Mouse (Mus musculus): Measurements from ENCODE around the gene Tex14. TPM values are rescaled to one million over a fixed set of nuclear protein-coding genes. Genes with fewer than 3 reads are reported as not detected.
"Not testable (repeated sequence)": the region's sequence is repeated elsewhere in the genome, so short reads cannot be mapped to it uniquely, and the experiment has no call there.

The Tex14 gene
- polyA plus RNA-seq, 1 experiment from 2014 or later: 0.70 TPM

DNA sequence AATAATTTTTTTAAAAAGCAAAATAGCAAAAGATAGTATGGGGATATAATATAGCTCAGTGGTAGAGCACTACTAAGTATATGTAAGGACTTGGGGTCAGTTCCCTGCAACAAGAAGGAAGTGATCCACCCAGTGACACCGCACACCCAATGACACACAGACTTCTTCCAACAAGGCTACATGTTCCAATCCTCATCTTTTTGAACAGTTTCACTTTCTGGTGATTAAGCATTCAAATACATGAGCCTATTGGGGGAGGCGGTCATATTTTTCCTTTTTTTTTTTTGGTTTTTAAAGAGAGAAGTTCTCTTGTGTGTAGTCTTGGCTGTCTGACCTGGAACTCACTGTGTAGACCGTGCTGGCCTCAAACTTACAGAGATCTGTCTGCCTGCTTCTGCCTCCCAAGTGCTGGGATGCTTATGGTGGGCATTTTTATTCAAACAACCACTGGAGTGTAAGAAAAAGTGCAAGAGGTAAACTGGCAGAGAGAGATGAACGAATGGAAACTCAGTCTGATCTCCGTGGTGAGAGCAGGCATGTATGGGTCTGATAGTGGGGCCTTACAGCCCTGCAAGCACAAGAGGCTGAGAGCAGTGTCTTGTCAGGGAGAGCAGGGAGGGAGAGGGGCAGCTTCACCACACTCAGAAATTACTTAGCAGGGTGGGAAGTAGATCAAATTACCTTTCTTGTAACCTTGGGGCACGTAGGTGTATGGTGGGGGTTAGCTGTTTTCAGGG, 28.2 kb downstream of the Tex14 start:
- 55% methylated on average over 6 of the region's 6 CpGs for WGBS
- no peak overlapping the region for H3K9ac ChIP-seq (ENCODE audit: low read depth, low read length)

DNA sequence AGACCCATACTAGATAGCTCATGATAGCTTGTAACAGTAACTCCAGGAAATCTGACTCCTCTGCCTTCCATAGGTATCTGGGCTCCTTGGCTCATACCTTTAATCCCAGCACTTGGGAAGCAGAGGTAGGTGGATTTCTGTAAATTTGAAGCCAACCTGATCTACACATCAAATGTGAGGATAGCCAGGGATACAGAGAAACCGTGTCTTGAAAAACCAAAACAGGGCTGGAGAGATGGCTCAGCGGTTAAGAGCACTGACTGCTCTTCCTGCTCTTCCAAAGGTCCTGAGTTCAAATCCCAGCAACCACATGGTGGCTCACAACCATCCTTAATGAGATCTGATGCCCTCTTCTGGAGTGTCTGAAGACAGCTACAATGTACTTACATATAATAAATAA, 30.2 kb downstream of the Tex14 start:
- not testable (repeated sequence) for ATAC-seq; H3K4me3 ChIP-seq (ENCODE audit: low read length); H3K4me1 ChIP-seq (ENCODE audit: control insufficient read depth, insufficient read depth, low read length); H3K9me3 ChIP-seq (ENCODE audit: control insufficient read depth, low read length); H3K27ac ChIP-seq (ENCODE audit: low read length); H3K27me3 ChIP-seq (replicated peaks; ENCODE audit: control insufficient read depth, insufficient read depth, low read length); H3K36me3 ChIP-seq (ENCODE audit: control insufficient read depth, insufficient read depth, low read length); H3K4me2 ChIP-seq (ENCODE audit: low read depth, low read length); H3K9ac ChIP-seq (ENCODE audit: low read depth, low read length)
- WGBS: 88% methylated on average over 2 of the region's 2 CpGs

More for the DNA sequence above, 28.2 kb downstream of the Tex14 start:
- Histone ChIP-seq H3K4me2 (ENCODE audit: low read depth, low read length) (no peak overlapping the region), H3K4me3 (ENCODE audit: low read length) (no peak overlapping the region), H3K36me3 (ENCODE audit: control insufficient read depth, insufficient read depth, low read length) (no peaks in the 10 kb centered on the region), H3K27me3 (replicated peaks; ENCODE audit: control insufficient read depth, insufficient read depth, low read length) (no peaks in the 10 kb centered on the region), H3K27ac (ENCODE audit: low read length) (no peak overlapping the region), H3K9me3 (ENCODE audit: control insufficient read depth, low read length) (no peaks in the 10 kb centered on the region), H3K4me1 (ENCODE audit: control insufficient read depth, insufficient read depth, low read length) (no peaks in the 10 kb centered on the region)
- no peak for ATAC-seq

DNA sequence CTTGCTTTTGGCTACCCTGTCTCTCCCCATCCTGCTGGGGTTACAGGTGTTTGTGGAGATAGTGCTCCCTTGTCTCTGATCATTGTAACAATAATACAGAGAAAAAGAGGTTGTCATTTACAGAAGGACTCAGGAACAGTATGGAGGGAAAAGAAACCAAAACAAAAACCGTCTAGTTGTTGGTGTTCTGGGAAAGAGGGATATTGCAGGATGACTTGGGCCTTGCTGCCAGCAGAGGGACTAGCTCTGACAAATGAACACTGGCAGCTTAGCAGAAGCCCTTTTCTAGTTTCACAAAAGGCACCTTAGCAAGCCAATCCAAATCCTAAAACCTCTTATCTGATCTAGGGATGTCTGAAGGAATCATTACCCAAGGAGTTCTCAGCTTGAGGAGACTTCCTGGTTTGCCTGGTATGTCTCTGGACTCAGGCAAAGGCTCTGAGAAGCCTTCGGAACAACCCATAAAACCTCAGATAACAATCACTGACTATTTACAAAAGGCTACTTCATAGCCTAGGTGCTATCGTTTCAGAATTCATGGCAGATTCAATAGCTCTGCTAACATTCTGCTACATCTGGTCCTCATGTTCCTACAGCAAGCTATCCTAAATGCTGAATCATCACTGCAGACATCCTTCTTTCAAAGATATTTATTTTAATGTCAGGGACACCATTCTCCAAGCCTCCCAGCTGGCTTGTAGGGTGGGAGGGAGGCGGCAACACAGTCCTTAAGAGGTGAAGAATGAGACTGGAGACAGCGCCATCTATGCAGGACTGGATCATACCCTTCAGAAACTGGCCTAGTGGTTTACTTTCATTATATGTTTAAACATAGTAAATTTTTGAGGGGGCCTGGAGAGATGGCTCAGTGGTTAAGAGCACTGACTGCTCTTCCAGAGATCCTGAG, 31.7 kb downstream of the Tex14 start:
- ATAC-seq: peak; percentile 42; the same call in 1 of the 2 replicates
- H3K9ac ChIP-seq (ENCODE audit: low read depth, low read length): no peak overlapping the region
- H3K36me3 ChIP-seq (ENCODE audit: control insufficient read depth, insufficient read depth, low read length): no peaks in the 10 kb centered on the region
- H3K4me3 ChIP-seq (ENCODE audit: low read length): no peak overlapping the region
- H3K27ac ChIP-seq (ENCODE audit: low read length): no peak overlapping the region
- no peaks in the 10 kb centered on the region for H3K4me1 ChIP-seq (ENCODE audit: control insufficient read depth, insufficient read depth, low read length)
- no peaks in the 10 kb centered on the region for H3K9me3 ChIP-seq (ENCODE audit: control insufficient read depth, low read length)
- no peaks in the 10 kb centered on the region for H3K27me3 ChIP-seq (replicated peaks; ENCODE audit: control insufficient read depth, insufficient read depth, low read length)
- H3K4me2 ChIP-seq (ENCODE audit: low read depth, low read length): no peak overlapping the region
- 38% methylated on average over 5 of the region's 5 CpGs for WGBS

DNA sequence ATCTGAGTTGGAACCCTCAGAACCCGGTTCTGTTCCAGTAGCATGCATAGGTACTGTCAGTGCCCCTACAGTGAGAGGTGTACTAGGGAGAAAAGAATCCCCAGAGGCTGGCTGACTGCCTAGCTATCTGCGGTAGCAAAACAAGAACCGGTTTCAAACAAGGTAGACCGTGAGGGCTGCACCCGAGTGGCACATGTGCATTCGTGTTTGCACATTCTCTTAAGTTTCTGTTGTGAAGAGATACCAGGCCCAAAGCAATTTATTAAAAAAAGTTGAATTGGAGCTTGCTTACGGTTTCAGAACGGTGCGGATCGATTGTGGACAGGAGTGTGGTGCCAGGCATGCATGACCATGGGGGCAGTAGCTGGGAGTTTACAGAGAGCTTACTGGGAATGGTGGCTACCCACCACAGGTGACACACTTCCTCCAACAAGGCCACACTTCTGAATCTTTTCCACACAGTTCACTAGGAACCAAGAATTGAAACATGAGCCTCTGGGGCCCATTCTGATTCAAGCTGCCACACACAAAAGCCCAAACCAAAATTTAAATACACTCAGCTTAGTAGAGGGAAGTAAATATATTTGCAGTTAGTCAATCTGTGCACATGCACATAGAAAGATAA, 35.0 kb downstream of the Tex14 start:
- H3K4me3 ChIP-seq (ENCODE audit: low read length): no peak overlapping the region
- no peak overlapping the region for H3K4me2 ChIP-seq (ENCODE audit: low read depth, low read length)
- H3K27me3 ChIP-seq (replicated peaks; ENCODE audit: control insufficient read depth, insufficient read depth, low read length): no peaks in the 10 kb centered on the region
- 0 out of 2 replicates have a peak, but pooled peaks cover 2% of the 10 kb centered on the region for H3K4me1 ChIP-seq (ENCODE audit: control insufficient read depth, insufficient read depth, low read length)
- H3K9me3 ChIP-seq (ENCODE audit: control insufficient read depth, low read length): no peaks in the 10 kb centered on the region
- WGBS: 89% methylated on average over 10 of the region's 10 CpGs
- no peak for ATAC-seq
- no peak overlapping the region for H3K27ac ChIP-seq (ENCODE audit: low read length)
- H3K36me3 ChIP-seq (ENCODE audit: control insufficient read depth, insufficient read depth, low read length): no peaks in the 10 kb centered on the region
- H3K9ac ChIP-seq (ENCODE audit: low read depth, low read length): no peak overlapping the region

DNA sequence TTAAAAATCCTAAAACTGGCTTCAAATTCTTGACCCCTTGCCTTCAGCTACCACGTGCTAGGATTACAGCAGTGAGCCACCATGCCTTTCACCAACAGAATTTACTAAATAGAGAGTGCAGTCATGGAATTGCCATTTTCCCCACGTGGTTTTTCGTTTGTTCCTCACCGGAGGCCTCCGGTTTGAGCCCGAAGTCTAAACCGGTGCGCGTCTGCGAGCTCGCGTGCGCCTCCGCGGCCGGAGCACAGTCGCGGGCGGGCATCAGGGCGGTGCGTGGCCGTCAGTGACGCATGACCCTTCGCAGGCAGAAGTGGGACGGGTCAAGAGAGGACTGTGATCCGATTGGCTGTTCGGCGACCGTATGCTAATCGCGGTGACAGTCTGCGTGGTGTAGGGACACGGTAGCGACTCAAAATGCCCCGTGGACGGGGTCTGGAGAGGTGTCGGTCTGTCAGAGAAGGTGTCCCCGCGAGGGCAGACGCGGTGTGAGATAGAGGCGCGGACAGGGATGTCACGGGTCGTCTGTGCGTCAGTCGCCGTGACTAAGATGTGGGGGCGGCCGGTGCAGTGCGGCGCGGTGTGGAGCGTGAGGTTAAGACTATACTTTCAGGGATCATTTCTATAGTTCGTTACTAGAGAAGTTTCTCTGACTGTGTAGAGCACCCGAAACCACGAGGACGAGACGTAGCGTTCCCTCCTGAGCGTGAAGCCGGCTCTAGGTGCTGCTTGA, 37.9 kb downstream of the Tex14 start:
- ATAC-seq: peak; percentile 98
- Histone ChIP-seq H3K4me3 (ENCODE audit: low read length) (peak overlapping the region; percentile 37), H3K9ac (ENCODE audit: low read depth, low read length) (peak overlapping the region; percentile 60; the same call in 1 of the 2 replicates), H3K27ac (ENCODE audit: low read length) (peak overlapping the region; percentile 59), H3K4me2 (ENCODE audit: low read depth, low read length) (peak overlapping the region; percentile 67)
- under 1% methylated on average over 31 of the region's 62 CpGs for WGBS
- not testable (repeated sequence) for H3K9me3 ChIP-seq (ENCODE audit: control insufficient read depth, low read length); H3K27me3 ChIP-seq (replicated peaks; ENCODE audit: control insufficient read depth, insufficient read depth, low read length); H3K36me3 ChIP-seq (ENCODE audit: control insufficient read depth, insufficient read depth, low read length); H3K4me1 ChIP-seq (ENCODE audit: control insufficient read depth, insufficient read depth, low read length)

DNA sequence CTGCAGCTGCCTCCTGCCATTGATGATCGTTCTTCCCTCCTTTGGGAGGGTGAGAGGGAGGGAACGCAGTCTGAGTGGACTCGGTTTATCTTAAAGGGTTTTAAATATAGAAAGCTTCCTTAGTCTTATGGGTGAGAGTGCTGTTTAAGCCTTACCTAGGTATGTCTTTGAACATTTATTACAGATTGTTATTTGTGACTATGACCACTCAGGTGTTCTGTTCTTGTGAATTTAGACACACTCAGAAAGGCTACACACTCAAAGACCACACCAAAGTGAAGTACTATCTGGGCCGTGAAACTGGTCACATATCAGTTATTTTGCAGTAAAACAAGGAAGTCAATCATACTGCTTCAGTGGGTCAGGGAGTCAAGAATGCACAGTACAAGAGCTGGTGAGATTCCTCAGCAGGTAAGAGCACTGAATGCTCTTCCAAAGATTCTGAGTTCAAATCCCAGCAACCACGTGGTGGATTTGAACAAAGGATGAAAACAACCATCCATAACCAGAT, 38.6 kb downstream of the Tex14 start:
- Histone ChIP-seq H3K4me2 (ENCODE audit: low read depth, low read length) (no peak overlapping the region), H3K9ac (ENCODE audit: low read depth, low read length) (no peak overlapping the region), H3K36me3 (ENCODE audit: control insufficient read depth, insufficient read depth, low read length) (no peaks in the 10 kb centered on the region), H3K4me1 (ENCODE audit: control insufficient read depth, insufficient read depth, low read length) (0 out of 2 replicates have a peak, but pooled peaks cover 2% of the 10 kb centered on the region), H3K4me3 (ENCODE audit: low read length) (no peak overlapping the region), H3K27me3 (replicated peaks; ENCODE audit: control insufficient read depth, insufficient read depth, low read length) (no peaks in the 10 kb centered on the region), H3K9me3 (ENCODE audit: control insufficient read depth, low read length) (no peaks in the 10 kb centered on the region), H3K27ac (ENCODE audit: low read length) (peak overlapping the region; percentile 61)
- ATAC-seq: no peak
- WGBS: 0% methylated on average over 5 of the region's 5 CpGs

DNA sequence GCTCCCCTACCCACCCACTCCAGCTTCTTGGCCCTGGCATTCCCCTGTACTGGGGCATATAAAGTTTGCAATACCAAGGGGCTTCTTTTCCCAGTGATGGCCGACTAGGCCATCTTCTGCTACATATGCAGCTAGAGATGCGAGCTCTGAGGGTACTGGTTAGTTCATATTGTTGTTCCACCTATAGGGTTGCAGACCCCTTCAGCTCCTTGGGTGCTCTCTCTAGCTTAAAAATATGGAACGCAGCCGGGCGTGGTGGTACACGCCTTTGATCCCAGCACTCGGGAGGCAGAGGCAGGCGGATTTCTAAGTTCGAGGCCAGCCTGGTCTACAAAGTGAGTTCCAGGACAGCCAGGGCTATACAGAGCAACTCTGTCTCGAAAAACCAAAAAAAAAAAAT, 39.2 kb downstream of the Tex14 start:
- H3K4me1 ChIP-seq (ENCODE audit: control insufficient read depth, insufficient read depth, low read length); H3K4me2 ChIP-seq (ENCODE audit: low read depth, low read length); H3K4me3 ChIP-seq (ENCODE audit: low read length); H3K9ac ChIP-seq (ENCODE audit: low read depth, low read length); H3K36me3 ChIP-seq (ENCODE audit: control insufficient read depth, insufficient read depth, low read length); H3K27ac ChIP-seq (ENCODE audit: low read length); H3K9me3 ChIP-seq (ENCODE audit: control insufficient read depth, low read length); H3K27me3 ChIP-seq (replicated peaks; ENCODE audit: control insufficient read depth, insufficient read depth, low read length); ATAC-seq: not testable (repeated sequence)
- WGBS: 65% methylated on average over 10 of the region's 10 CpGs

DNA sequence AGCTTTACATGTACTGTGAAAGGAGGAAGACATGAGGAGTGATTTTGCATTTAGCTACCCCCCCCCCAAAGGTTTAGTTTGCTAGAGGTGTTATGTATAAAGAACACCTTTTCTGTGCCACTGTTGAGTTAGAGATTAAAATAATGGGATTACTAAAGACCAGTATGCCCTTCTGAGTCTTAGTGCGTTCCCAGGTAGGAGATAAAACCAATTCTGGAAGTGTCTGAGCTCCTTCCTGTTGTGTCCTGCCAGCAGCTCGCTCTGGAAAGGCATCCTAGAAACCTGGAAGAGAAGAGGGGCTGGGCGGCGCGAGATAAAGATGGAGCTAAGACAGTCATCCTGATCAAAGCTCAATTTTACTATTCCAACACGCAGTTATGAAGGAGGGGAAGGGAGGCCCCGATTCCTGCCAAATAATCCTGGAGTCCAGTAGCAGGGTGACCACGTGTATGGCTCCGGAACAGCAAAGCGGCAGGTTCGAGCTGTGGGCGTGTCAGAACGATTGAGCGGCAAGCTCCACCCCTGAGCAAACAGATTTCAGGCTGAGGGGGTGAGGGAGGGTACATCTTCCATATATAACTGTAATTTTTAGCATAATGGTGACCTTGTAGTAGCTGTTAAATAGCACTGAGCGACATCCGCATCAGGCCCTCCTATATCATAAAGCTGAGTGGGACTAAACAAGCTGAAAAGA, 40.0 kb downstream of the Tex14 start:
- Histone ChIP-seq H3K36me3 (ENCODE audit: control insufficient read depth, insufficient read depth, low read length) (no peaks in the 10 kb centered on the region), H3K27ac (ENCODE audit: low read length) (no peak overlapping the region)
- WGBS: 7% methylated on average over 16 of the region's 16 CpGs

More for the DNA sequence above, 40.0 kb downstream of the Tex14 start:
- Histone ChIP-seq H3K9me3 (ENCODE audit: control insufficient read depth, low read length) (no peaks in the 10 kb centered on the region), H3K9ac (ENCODE audit: low read depth, low read length) (no peak overlapping the region), H3K4me1 (ENCODE audit: control insufficient read depth, insufficient read depth, low read length) (0 out of 2 replicates have a peak, but pooled peaks cover 2% of the 10 kb centered on the region), H3K4me3 (ENCODE audit: low read length) (no peak overlapping the region), H3K4me2 (ENCODE audit: low read depth, low read length) (peak overlapping the region; percentile 28; the same call in 1 of the 2 replicates), H3K27me3 (replicated peaks; ENCODE audit: control insufficient read depth, insufficient read depth, low read length) (no peaks in the 10 kb centered on the region)
- ATAC-seq: no peak
